Mouse (Mus musculus): ENCODE measurements around the gene Gm973.

- TF ChIP-seq CTCF (conservative IDR thresholded peaks at IDR 0.05; ENCODE audit: insufficient read depth, insufficient read length, low read depth, low read length) (peak; percentile 77), POLR2A (IDR thresholded peaks at IDR 0.05; ENCODE audit: low read depth, low read length) (no peak)
Observed at GRCm38 (mm10) chr1:59483521-59484245, 32.4 kb upstream of the Gm973 start.
